Mouse (Mus musculus): ENCODE data around the gene Lcn4. TPM values are rescaled to one million over a fixed set of nuclear protein-coding genes. Genes with fewer than 3 reads are reported as not detected.

The Lcn4 gene
- polyA plus RNA-seq, 1 experiment, result not detected

DNA sequence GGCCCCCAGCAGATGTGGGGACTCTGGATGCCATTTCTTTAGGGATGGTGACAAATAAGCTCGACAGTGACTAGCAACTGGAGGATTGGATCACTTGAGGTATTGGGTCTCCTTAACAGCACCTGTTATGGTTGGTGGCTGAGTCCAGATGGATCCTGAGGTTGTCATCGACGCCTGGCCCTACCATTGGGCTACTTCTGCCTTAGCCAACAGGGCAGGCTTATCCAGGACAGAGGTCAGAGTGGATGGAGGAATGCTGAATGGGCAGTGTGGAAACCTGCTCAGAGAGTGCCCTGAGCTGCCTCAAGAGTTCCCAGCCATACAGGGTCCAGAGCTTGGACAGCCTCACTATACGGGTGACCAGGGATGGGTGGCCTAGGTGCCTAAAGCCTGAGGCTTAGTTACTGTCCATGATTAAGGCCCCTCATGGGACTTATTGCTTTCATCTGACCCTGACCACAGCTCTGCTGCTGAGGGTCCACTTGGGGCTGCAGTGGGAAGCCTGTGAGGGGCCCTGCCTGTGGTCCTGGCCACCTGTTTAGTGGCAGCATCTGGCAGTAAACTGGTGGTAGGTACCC is 37.0 kb downstream of the Lcn4 start:
- DNase-seq (ENCODE audit: low read depth), result no peak
- TF ChIP-seq POLR2A (IDR thresholded peaks at IDR 0.05; ENCODE audit: borderline replicate concordance, extremely low read depth, insufficient read depth, insufficient read length, poor library complexity, severe bottlenecking), result no peak
- TF ChIP-seq CTCF (IDR thresholded peaks at IDR 0.05; ENCODE audit: borderline replicate concordance, extremely low read depth, insufficient read depth, insufficient read length), result no peak

GRCm38 (mm10) chr2:26632541-26633395 is 38.3 kb downstream of the Lcn4 start:
- no peak for DNase-seq (ENCODE audit: low read depth)
- TF ChIP-seq CTCF (IDR thresholded peaks at IDR 0.05; ENCODE audit: borderline replicate concordance, extremely low read depth, insufficient read depth, insufficient read length), result no peak
- TF ChIP-seq POLR2A (IDR thresholded peaks at IDR 0.05; ENCODE audit: borderline replicate concordance, extremely low read depth, insufficient read depth, insufficient read length, poor library complexity, severe bottlenecking), result no peak

- TF ChIP-seq POLR2A (IDR thresholded peaks at IDR 0.05; ENCODE audit: borderline replicate concordance, extremely low read depth, insufficient read depth, insufficient read length, poor library complexity, severe bottlenecking), result no peak
- TF ChIP-seq CTCF (IDR thresholded peaks at IDR 0.05; ENCODE audit: borderline replicate concordance, extremely low read depth, insufficient read depth, insufficient read length), result no peak
- peak; percentile 55 for DNase-seq (ENCODE audit: low read depth)
Observed at GRCm38 (mm10) chr2:26628792-26629437, 42.2 kb downstream of the Lcn4 start.

- TF ChIP-seq POLR2A (IDR thresholded peaks at IDR 0.05; ENCODE audit: borderline replicate concordance, extremely low read depth, insufficient read depth, insufficient read length, poor library complexity, severe bottlenecking), result peak; percentile 91
- no peak for TF ChIP-seq CTCF (IDR thresholded peaks at IDR 0.05; ENCODE audit: borderline replicate concordance, extremely low read depth, insufficient read depth, insufficient read length)
- DNase-seq (ENCODE audit: low read depth), result peak; percentile 97
Observed at GRCm38 (mm10) chr2:26627921-26628739, 43.0 kb downstream of the Lcn4 start, which contains the start of gene Fam69b. Fam69b (plus strand) TSS chr2:26628457.

GRCm38 (mm10) chr2:26626081-26626480 is 45.0 kb downstream of the Lcn4 start:
- TF ChIP-seq CTCF (IDR thresholded peaks at IDR 0.05; ENCODE audit: borderline replicate concordance, extremely low read depth, insufficient read depth, insufficient read length), result peak; percentile 6; the same call in 1 of the 2 replicates
- TF ChIP-seq POLR2A (IDR thresholded peaks at IDR 0.05; ENCODE audit: borderline replicate concordance, extremely low read depth, insufficient read depth, insufficient read length, poor library complexity, severe bottlenecking), result no peak
- no peak for DNase-seq (ENCODE audit: low read depth)

- no peak for DNase-seq (ENCODE audit: low read depth)
Observed at GRCm38 (mm10) chr2:26625419-26625818, 45.7 kb downstream of the Lcn4 start.

GRCm38 (mm10) chr2:26622984-26623383 is 48.1 kb downstream of the Lcn4 start:
- peak; percentile 28 for DNase-seq (ENCODE audit: low read depth)
- TF ChIP-seq POLR2A (IDR thresholded peaks at IDR 0.05; ENCODE audit: borderline replicate concordance, extremely low read depth, insufficient read depth, insufficient read length, poor library complexity, severe bottlenecking) (no peak), CTCF (IDR thresholded peaks at IDR 0.05; ENCODE audit: borderline replicate concordance, extremely low read depth, insufficient read depth, insufficient read length) (no peak)

More at GRCm38 (mm10) chr2:26625419-26625818, 45.7 kb downstream of the Lcn4 start:
- TF ChIP-seq CTCF (IDR thresholded peaks at IDR 0.05; ENCODE audit: borderline replicate concordance, extremely low read depth, insufficient read depth, insufficient read length), result no peak
- no peak for TF ChIP-seq POLR2A (IDR thresholded peaks at IDR 0.05; ENCODE audit: borderline replicate concordance, extremely low read depth, insufficient read depth, insufficient read length, poor library complexity, severe bottlenecking)

DNA sequence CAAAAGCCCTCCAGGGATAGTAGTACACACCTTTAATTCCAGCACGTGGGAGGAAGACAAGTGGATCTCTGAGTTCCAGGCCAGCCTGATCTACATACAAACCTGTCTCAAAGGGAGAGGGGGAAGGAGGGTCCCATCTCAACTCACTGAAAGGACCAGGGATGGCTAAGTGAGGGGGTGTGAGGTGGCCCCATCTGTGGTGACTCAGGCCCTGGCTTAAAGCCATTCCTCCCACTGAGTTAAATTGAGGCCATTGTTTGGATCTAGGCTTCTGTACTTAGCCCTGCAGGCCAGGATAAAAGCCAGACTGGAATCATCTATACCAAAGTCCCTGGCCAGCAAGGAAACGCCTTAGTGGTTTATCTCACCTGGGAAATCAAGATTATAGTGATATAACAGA is 49.8 kb downstream of the Lcn4 start:
- DNase-seq (ENCODE audit: low read depth), result no peak

GRCm38 (mm10) chr2:26617928-26618327 is 53.2 kb downstream of the Lcn4 start:
- DNase-seq (ENCODE audit: low read depth), result no peak

More for the DNA sequence above, 49.8 kb downstream of the Lcn4 start:
- no peak for TF ChIP-seq CTCF (IDR thresholded peaks at IDR 0.05; ENCODE audit: borderline replicate concordance, extremely low read depth, insufficient read depth, insufficient read length)
- TF ChIP-seq POLR2A (IDR thresholded peaks at IDR 0.05; ENCODE audit: borderline replicate concordance, extremely low read depth, insufficient read depth, insufficient read length, poor library complexity, severe bottlenecking), result no peak

More at GRCm38 (mm10) chr2:26617928-26618327, 53.2 kb downstream of the Lcn4 start:
- TF ChIP-seq POLR2A (IDR thresholded peaks at IDR 0.05; ENCODE audit: borderline replicate concordance, extremely low read depth, insufficient read depth, insufficient read length, poor library complexity, severe bottlenecking), result no peak
- TF ChIP-seq CTCF (IDR thresholded peaks at IDR 0.05; ENCODE audit: borderline replicate concordance, extremely low read depth, insufficient read depth, insufficient read length), result no peak

Other genes starting within 250 kb of the Lcn4 start
- gene Sec16a, start 226.1 kb downstream of the Lcn4 start, polyA plus RNA-seq (2012; rRNA removed), result 50.0 and 60.0 TPM in 2 replicates
- 30.5 and 42.4 TPM in 2 replicates for gene Notch1, start 154.6 kb downstream of the Lcn4 start, polyA plus RNA-seq (2012; rRNA removed)
- gene Egfl7, start 91.3 kb downstream of the Lcn4 start, polyA plus RNA-seq (2012; rRNA removed), result 139 and 192 TPM in 2 replicates
- not detected in 2 replicates for gene Gm20532, start 84.6 kb downstream of the Lcn4 start, polyA plus RNA-seq (2012; rRNA removed)
- 5.5 and 6.1 TPM in 2 replicates for gene Agpat2, start 66.9 kb downstream of the Lcn4 start, polyA plus RNA-seq (2012; rRNA removed)
- gene Fam69b, start 42.8 kb downstream of the Lcn4 start, polyA plus RNA-seq (2012; rRNA removed), result 119 and 133 TPM in 2 replicates
- gene Abo, start 193.7 kb upstream of the Lcn4 start, polyA plus RNA-seq (2012; rRNA removed), result not detected in 2 replicates
- 24.6 and 30.1 TPM in 2 replicates for gene Surf6, start 231.6 kb upstream of the Lcn4 start, polyA plus RNA-seq (2012; rRNA removed)
- 119 and 181 TPM in 2 replicates for gene Med22, start 239.4 kb upstream of the Lcn4 start, polyA plus RNA-seq (2012; rRNA removed)
- gene Rpl7a, start 239.5 kb upstream of the Lcn4 start, polyA plus RNA-seq (2012; rRNA removed), result 1,440 and 1,580 TPM in 2 replicates
- 51.2 and 56.7 TPM in 2 replicates for gene Surf2, start 245.1 kb upstream of the Lcn4 start, polyA plus RNA-seq (2012; rRNA removed)
- gene Surf1, start 245.2 kb upstream of the Lcn4 start, polyA plus RNA-seq (2012; rRNA removed), result 60.6 and 68.5 TPM in 2 replicates